Mouse (Mus musculus) intestine, postnatal 0 days (tissue): ENCODE results near the gene Pin4. TPM values are rescaled to one million over a fixed set of nuclear protein-coding genes. Genes with fewer than 3 reads are reported as not detected.

Experiments used
- ATAC-seq: fragments of 200-750 bp; cut with Nextera tagmentation; 2 replicates; pipeline ENCODE4 v1.8.0; 2017; ENCODE audit warnings: mild to moderate bottlenecking, moderate TSS enrichment, moderate library complexity
- H3K27ac ChIP-seq: fragments of 300-500 bp; sonication (generic); 2 replicates; pipeline ENCODE4 v1.5.1; 2014; ENCODE audit warnings: mild to moderate bottlenecking, low read depth, low read length, moderate library complexity
- H3K27me3 ChIP-seq: fragments of 300-500 bp; sonication (generic); replicated peaks from 2 replicates; pipeline ENCODE4 v1.6.1; 2014; ENCODE audit warnings: low read length, mixed read lengths; ENCODE audit not compliant: control insufficient read depth, insufficient read depth
- H3K36me3 ChIP-seq: fragments of 300-500 bp; sonication (generic); 2 replicates; pipeline ENCODE4 v1.6.1; 2014; ENCODE audit warnings: mild to moderate bottlenecking, moderate library complexity; ENCODE audit not compliant: control insufficient read depth, insufficient read depth
- H3K4me1 ChIP-seq: fragments of 300-500 bp; sonication (generic); replicated peaks from 2 replicates; pipeline ENCODE4 v1.6.1; 2014; ENCODE audit warnings: antibody characterized with exemption, low read length, mixed read lengths; ENCODE audit not compliant: control insufficient read depth, insufficient read depth
- H3K4me2 ChIP-seq: fragments of 300-500 bp; sonication (generic); replicated peaks from 2 replicates; pipeline ENCODE4 v1.6.1; 2014; ENCODE audit warnings: low read depth, mild to moderate bottlenecking, moderate library complexity
- H3K4me3 ChIP-seq: fragments of 300-500 bp; sonication (generic); 2 replicates; pipeline ENCODE4 v1.5.1; 2014; ENCODE audit warnings: low read depth, low read length
- H3K9ac ChIP-seq: fragments of 300-500 bp; sonication (generic); 2 replicates; pipeline ENCODE4 v1.6.1; 2014; ENCODE audit warnings: mild to moderate bottlenecking, low read depth, low read length
- H3K9me3 ChIP-seq: fragments of 300-500 bp; sonication (generic); 2 replicates; pipeline ENCODE4 v1.6.1; 2016; ENCODE audit warnings: mixed run types; ENCODE audit not compliant: control insufficient read depth
- CTCF ChIP-seq: sonication (generic); IDR thresholded peaks from 2 replicates; pipeline ENCODE4 v1.5.1; 2016; ENCODE audit warnings: low read depth, mild to moderate bottlenecking, control low read depth, antibody characterized with exemption, moderate library complexity
- WGBS: fragments of 180-500 bp; shearing (Covaris S2); extraction: QIAGEN DNeasy Blood & Tissue Kit; methylation state at CpG from one replicate; pipeline ENCODE4 v1.1.7; 2014; 5-methylcytosine and 5-hydroxymethylcytosine counted together
- polyA plus RNA-seq: library from polyadenylated mRNA; unstranded; fragments of >200 nt; fragmentation: Nextera tagmentation; extraction: Ambion mirVana; gene quantifications from 2 replicates; pipeline ENCODE4 v1.2.1, GENCODE M21; 2015

The Pin4 gene
- polyA plus RNA-seq = 59.7 and 61.0 TPM in 2 replicates

- Histone ChIP-seq H3K4me1 (no peaks in the 10 kb centered on the region), H3K36me3 (0 out of 2 replicates have a peak, but pooled peaks cover under 1% of the 10 kb centered on the region), H3K4me2 (peak within 1 kb of the TSS; percentile 60), H3K27me3 (no peaks in the 10 kb centered on the region), H3K9ac (peak within 1 kb of the TSS; percentile 57), H3K4me3 (peak within 1 kb of the TSS; percentile 59), H3K9me3 (no peaks in the 10 kb centered on the region), H3K27ac (peak within 1 kb of the TSS; percentile 57)
- ATAC-seq = peak; percentile 98
- TF ChIP-seq CTCF = peak; percentile 35; the same call in 1 of the 2 replicates
- WGBS = 15% methylated on average over 30 of the region's 30 CpGs
Observed at GRCm38 (mm10) chrX:102119042-102119864, at the start of gene Pin4. Gene Pin4, plus strand, starts transcription at chrX:102119447.

GRCm38 (mm10) chrX:102070591-102071471, 48.4 kb upstream of the Pin4 start, which contains the start of gene Rtl5:
Gene Rtl5, minus strand, starts transcription at chrX:102071304.
- ATAC-seq = peak; percentile 68
- H3K9ac ChIP-seq = peak within 1 kb of the TSS; percentile 37; the same call in 1 of the 2 replicates
- no peaks in the 10 kb centered on the region for H3K9me3 ChIP-seq
- 24% methylated on average over 59 of the region's 61 CpGs for WGBS
- H3K4me3 ChIP-seq = peak within 1 kb of the TSS; percentile 43
- 0 out of 2 replicates have a peak, but pooled peaks cover 3% of the 10 kb centered on the region for H3K27me3 ChIP-seq
- peak; percentile 8; the same call in 1 of the 2 replicates for TF ChIP-seq CTCF
- no peaks in the 10 kb centered on the region for H3K36me3 ChIP-seq
- H3K4me1 ChIP-seq = no peaks in the 10 kb centered on the region
- no peak within 1 kb of the TSS for H3K27ac ChIP-seq
- H3K4me2 ChIP-seq = peak within 1 kb of the TSS; percentile 76

GRCm38 (mm10) chrX:102071517-102071916, 47.7 kb upstream of the Pin4 start:
- Histone ChIP-seq H3K27ac (no peak overlapping the region), H3K4me3 (peak overlapping the region; percentile 43), H3K27me3 (0 out of 2 replicates have a peak, but pooled peaks cover 3% of the 10 kb centered on the region), H3K36me3 (no peaks in the 10 kb centered on the region), H3K4me2 (peak overlapping the region; percentile 76), H3K9me3 (no peaks in the 10 kb centered on the region), H3K4me1 (no peaks in the 10 kb centered on the region), H3K9ac (no peak overlapping the region)
- TF ChIP-seq CTCF = no peak
- ATAC-seq = no peak
- WGBS = 25% methylated on average over 2 of the region's 2 CpGs

- Histone ChIP-seq H3K27ac (no peak overlapping the region), H3K9me3 (no peaks in the 10 kb centered on the region), H3K4me3 (no peak overlapping the region), H3K27me3 (0 out of 2 replicates have a peak, but pooled peaks cover 3% of the 10 kb centered on the region), H3K9ac (no peak overlapping the region), H3K4me2 (no peak overlapping the region), H3K36me3 (no peaks in the 10 kb centered on the region), H3K4me1 (no peaks in the 10 kb centered on the region)
- no peak for TF ChIP-seq CTCF
- WGBS = 85% methylated on average over 14 of the region's 14 CpGs
- ATAC-seq = no peak
Observed at GRCm38 (mm10) chrX:102073605-102074325, 45.5 kb upstream of the Pin4 start.

GRCm38 (mm10) chrX:102074435-102074834, 44.8 kb upstream of the Pin4 start:
- Histone ChIP-seq H3K27ac (no peak overlapping the region), H3K9ac (no peak overlapping the region), H3K36me3 (no peaks in the 10 kb centered on the region), H3K4me3 (no peak overlapping the region), H3K27me3 (0 out of 2 replicates have a peak, but pooled peaks cover 3% of the 10 kb centered on the region), H3K9me3 (no peaks in the 10 kb centered on the region), H3K4me2 (no peak overlapping the region), H3K4me1 (no peaks in the 10 kb centered on the region)
- ATAC-seq = no peak
- TF ChIP-seq CTCF = no peak
- 75% methylated on average over 5 of the region's 5 CpGs for WGBS
